Mouse (Mus musculus) intestine, embryonic 14.5 days (tissue): ENCODE results near the gene A630095N17Rik. TPM values are rescaled to one million over a fixed set of nuclear protein-coding genes. Genes with fewer than 3 reads are reported as not detected.

Experiments
- ATAC-seq: fragments of 200-750 bp; cut with Nextera tagmentation; replicated peaks from 2 replicates; pipeline ENCODE4 v1.8.0; 2017; ENCODE audit warnings: low read depth, moderate number of reproducible peaks, moderate TSS enrichment, moderate library complexity; ENCODE audit not compliant: low FRiP score, low TSS enrichment
- DNase-seq: peaks from one replicate; pipeline ENCODE4 v3.0.0-alpha.2; 2018; ENCODE audit warnings: low spot score
- H3K27ac ChIP-seq: fragments of 300-500 bp; sonication (generic); 2 replicates; pipeline ENCODE4 v1.5.1; 2014; ENCODE audit warnings: low read depth, mild to moderate bottlenecking, control low read depth
- H3K27me3 ChIP-seq: fragments of 300-500 bp; sonication (generic); replicated peaks from 2 replicates; pipeline ENCODE4 v1.6.1; 2014; ENCODE audit warnings: low read length, control low read depth; ENCODE audit not compliant: control insufficient read depth, insufficient read depth
- H3K36me3 ChIP-seq: fragments of 300-500 bp; sonication (generic); 2 replicates; pipeline ENCODE4 v1.6.1; 2014; ENCODE audit warnings: low read length, control low read depth; ENCODE audit not compliant: control insufficient read depth, insufficient read depth
- H3K4me1 ChIP-seq: fragments of 300-500 bp; sonication (generic); replicated peaks from 2 replicates; pipeline ENCODE4 v1.6.1; 2014; ENCODE audit warnings: low read length, control low read depth, mixed read lengths; ENCODE audit not compliant: control insufficient read depth, insufficient read depth
- H3K4me2 ChIP-seq: fragments of 300-500 bp; sonication (generic); 2 replicates; pipeline ENCODE4 v1.6.1; 2014; ENCODE audit warnings: low read length
- H3K4me3 ChIP-seq: fragments of 300-500 bp; sonication (generic); 2 replicates; pipeline ENCODE4 v1.5.1; 2014; ENCODE audit warnings: low read depth, low read length, control low read depth, mixed read lengths
- H3K9ac ChIP-seq: fragments of 300-500 bp; sonication (generic); 2 replicates; pipeline ENCODE4 v1.6.1; 2014; ENCODE audit warnings: mild to moderate bottlenecking, low read length
- H3K9me3 ChIP-seq: fragments of 300-500 bp; sonication (generic); 2 replicates; pipeline ENCODE4 v1.6.1; 2016; ENCODE audit warnings: low read length, control low read depth; ENCODE audit not compliant: control insufficient read depth
- WGBS: fragments of 180-500 bp; shearing (Covaris S2); extraction: QIAGEN DNeasy Blood & Tissue Kit; methylation state at CpG from one replicate; pipeline ENCODE4 v1.1.7; 2014; 5-methylcytosine and 5-hydroxymethylcytosine counted together
- polyA plus RNA-seq: library from polyadenylated mRNA; unstranded; fragments of >200 nt; fragmentation: Nextera tagmentation; extraction: Ambion mirVana; gene quantifications from 2 replicates; pipeline ENCODE4 v1.2.1, GENCODE M21; 2014

Gene A630095N17Rik
- not detected in 2 replicates for polyA plus RNA-seq

GRCm38 (mm10) chr1:75231664-75232152, at the start of gene A630095N17Rik:
Gene A630095N17Rik (minus strand): TSS chr1:75232102.
- no peak for DNase-seq
- Histone ChIP-seq H3K4me1 (no peaks in the 10 kb centered on the region; the same call in 1 of the 2 replicates), H3K27me3 (no peaks in the 10 kb centered on the region), H3K4me3 (no peak within 1 kb of the TSS), H3K9me3 (no peaks in the 10 kb centered on the region), H3K4me2 (no peak within 1 kb of the TSS), H3K9ac (no peak within 1 kb of the TSS), H3K36me3 (no peaks in the 10 kb centered on the region), H3K27ac (no peak within 1 kb of the TSS)
- 66% methylated on average over 5 of the region's 5 CpGs for WGBS
- no peak for ATAC-seq

- Histone ChIP-seq H3K27ac (no peak within 1 kb of the TSS), H3K27me3 (peaks cover 18% of the 10 kb centered on the region), H3K4me2 (no peak within 1 kb of the TSS), H3K36me3 (no peaks in the 10 kb centered on the region), H3K9me3 (0 out of 2 replicates have a peak, but pooled peaks cover 4% of the 10 kb centered on the region), H3K4me3 (no peak within 1 kb of the TSS), H3K4me1 (no peaks in the 10 kb centered on the region), H3K9ac (no peak within 1 kb of the TSS)
- DNase-seq (no peak), ATAC-seq (no peak)
- WGBS: 6% methylated on average over 13 of the region's 13 CpGs
These were observed 46.3 kb upstream of the A630095N17Rik start, which contains the start of gene Resp18 for GRCm38 (mm10) chr1:75278228-75278627. Gene Resp18 (minus strand): TSS chr1:75278415.

- no peak overlapping the region for H3K4me3 ChIP-seq
- ATAC-seq (no peak), DNase-seq (peak; percentile 88)
- H3K4me1 ChIP-seq: no peaks in the 10 kb centered on the region
- no peaks in the 10 kb centered on the region for H3K36me3 ChIP-seq
- no peak overlapping the region for H3K4me2 ChIP-seq
- peaks cover 18% of the 10 kb centered on the region for H3K27me3 ChIP-seq
- 7% methylated on average over 23 of the region's 23 CpGs for WGBS
- no peak overlapping the region for H3K9ac ChIP-seq
- H3K27ac ChIP-seq: no peak overlapping the region
- H3K9me3 ChIP-seq: 0 out of 2 replicates have a peak, but pooled peaks cover 4% of the 10 kb centered on the region
These were observed 45.6 kb upstream of the A630095N17Rik start for GRCm38 (mm10) chr1:75277195-75278188.

- Histone ChIP-seq H3K4me1 (no peaks in the 10 kb centered on the region), H3K9me3 (no peaks in the 10 kb centered on the region), H3K4me3 (0 out of 2 replicates have a peak within 1 kb of the TSS, but pooled peaks have one; percentile 4), H3K4me2 (peak within 1 kb of the TSS; percentile 11), H3K27ac (no peak within 1 kb of the TSS), H3K9ac (no peak within 1 kb of the TSS), H3K36me3 (no peaks in the 10 kb centered on the region), H3K27me3 (peaks cover 52% of the 10 kb centered on the region)
- DNase-seq (no peak), ATAC-seq (no peak)
- 11% methylated on average over 30 of the region's 32 CpGs for WGBS
These were observed 32.4 kb upstream of the A630095N17Rik start, which contains the start of gene Ptprn for GRCm38 (mm10) chr1:75264091-75264880. Gene Ptprn (minus strand): TSS chr1:75264502.

GRCm38 (mm10) chr1:75262969-75263951, 31.4 kb upstream of the A630095N17Rik start:
- 0 out of 2 replicates have a peak, but pooled peaks have one; percentile 58 for ATAC-seq
- WGBS: 2% methylated on average over 40 of the region's 40 CpGs
- H3K36me3 ChIP-seq: no peaks in the 10 kb centered on the region
- no peak overlapping the region for H3K27ac ChIP-seq
- H3K9me3 ChIP-seq: no peaks in the 10 kb centered on the region
- peak; percentile 92 for DNase-seq
- no peak overlapping the region for H3K9ac ChIP-seq
- no peaks in the 10 kb centered on the region for H3K4me1 ChIP-seq
- H3K4me2 ChIP-seq: peak overlapping the region; percentile 11
- H3K4me3 ChIP-seq: no peak overlapping the region
- H3K27me3 ChIP-seq: peaks cover 49% of the 10 kb centered on the region

GRCm38 (mm10) chr1:75261278-75261677, 29.4 kb upstream of the A630095N17Rik start:
- ATAC-seq: no peak
- Histone ChIP-seq H3K27ac (no peak overlapping the region), H3K4me2 (no peak overlapping the region), H3K4me3 (no peak overlapping the region), H3K4me1 (no peaks in the 10 kb centered on the region), H3K9ac (no peak overlapping the region), H3K36me3 (no peaks in the 10 kb centered on the region), H3K9me3 (no peaks in the 10 kb centered on the region), H3K27me3 (peaks cover 43% of the 10 kb centered on the region)
- DNase-seq: no peak

- Histone ChIP-seq H3K27ac (no peak overlapping the region), H3K9me3 (no peaks in the 10 kb centered on the region), H3K9ac (no peak overlapping the region), H3K4me3 (no peak overlapping the region), H3K4me2 (no peak overlapping the region), H3K27me3 (no peaks in the 10 kb centered on the region), H3K4me1 (0 out of 2 replicates have a peak, but pooled peaks cover 5% of the 10 kb centered on the region), H3K36me3 (no peaks in the 10 kb centered on the region)
- WGBS: 63% methylated on average over 10 of the region's 10 CpGs
- DNase-seq (no peak), ATAC-seq (no peak)
These were observed 23.7 kb upstream of the A630095N17Rik start for GRCm38 (mm10) chr1:75255516-75256046.
